Mouse (Mus musculus) adrenal gland, postnatal 25 days (tissue): ENCODE results near the gene Dgat2l6. TPM values are rescaled to one million over a fixed set of nuclear protein-coding genes. Genes with fewer than 3 reads are reported as not detected.
A peak's percentile ranks its signal among the peaks of the same experiment; 100 is the strongest.

Experiments
- DNase-seq: peaks from one replicate; pipeline ENCODE4 v3.0.0; 2021; ENCODE audit warnings: mixed read lengths
- long read RNA-seq: library from polyadenylated mRNA; stranded (forward); transcript quantifications from one replicate; pipeline ENCODE4 v2.0.0, GENCODE M21; 2021
- total RNA-seq: library from RNA; stranded (reverse); gene quantifications from 2 replicates; pipeline ENCODE4 v1.2.3, GENCODE M21; 2021

Dgat2l6 gene
- not detected in 2 replicates for total RNA-seq
- long read RNA-seq, result 0 reads

DNA sequence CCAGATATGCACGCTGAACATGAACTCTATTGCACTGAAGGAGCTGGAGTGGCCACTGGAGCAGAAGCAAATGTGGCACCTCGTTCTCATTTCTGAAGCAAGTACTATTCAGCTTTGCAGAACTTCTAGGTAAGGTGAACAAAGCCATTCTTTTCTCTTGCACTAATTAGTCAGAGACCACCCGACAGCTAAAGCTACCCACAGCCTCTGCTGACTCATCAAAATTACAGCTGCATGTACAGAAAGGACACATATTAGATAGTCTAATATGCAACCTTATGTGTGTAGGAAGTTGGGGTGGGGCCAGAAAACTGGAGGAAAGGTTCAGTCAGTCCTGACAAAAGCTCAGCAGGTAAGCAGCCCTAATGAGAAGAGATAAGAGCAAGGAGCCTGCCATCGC, at the start of gene Dgat2l6:
Gene Dgat2l6 (plus strand): TSS at position 368 of the 400 bp plus-strand sequence.
- no peak for DNase-seq

GRCm38 (mm10) chrX:100475569-100476223, 48.9 kb upstream of the Dgat2l6 start:
- DNase-seq, result no peak

GRCm38 (mm10) chrX:100480317-100480716, 44.3 kb upstream of the Dgat2l6 start:
- peak; percentile 60 for DNase-seq

GRCm38 (mm10) chrX:100493500-100494067, 31.1 kb upstream of the Dgat2l6 start:
- no peak for DNase-seq

- DNase-seq, result peak; percentile 67
Observed at GRCm38 (mm10) chrX:100494068-100494978, 30.3 kb upstream of the Dgat2l6 start, which contains the start of gene Igbp1. Igbp1 (plus strand) TSS chrX:100494291.

DNA sequence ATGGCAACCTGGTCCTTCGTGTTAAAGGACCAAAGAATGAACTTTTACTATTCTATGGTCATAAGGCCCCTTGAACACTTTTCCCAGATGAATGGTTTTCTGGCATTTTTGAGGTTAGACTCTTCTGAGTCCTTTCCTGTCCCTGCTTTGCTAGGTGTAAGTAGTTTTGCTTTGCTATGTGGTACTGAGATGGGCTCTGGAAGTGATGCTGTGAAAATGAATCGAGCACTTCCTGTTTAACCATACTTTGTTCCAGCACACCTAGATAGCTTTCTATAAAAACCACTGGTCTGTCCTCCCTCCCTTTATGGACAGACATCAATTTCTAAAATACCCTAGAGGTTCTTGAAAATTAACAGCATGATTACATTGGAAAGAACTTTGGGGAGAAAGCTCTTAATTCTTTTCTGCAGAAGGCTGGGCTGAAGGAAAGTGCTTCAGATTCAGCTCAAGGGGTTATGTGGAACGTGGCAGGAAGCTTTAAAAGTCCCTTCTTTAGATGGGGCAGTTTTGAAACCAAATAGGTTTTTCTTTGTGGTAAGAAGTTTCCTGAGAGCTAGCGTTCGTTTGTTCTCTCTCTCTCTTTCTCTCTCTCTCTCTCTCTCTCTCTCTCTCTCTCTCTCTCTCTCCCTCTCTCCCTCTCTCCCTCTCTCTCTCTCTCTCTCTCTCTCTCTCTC, 20.3 kb upstream of the Dgat2l6 start:
- DNase-seq, result no peak

DNA sequence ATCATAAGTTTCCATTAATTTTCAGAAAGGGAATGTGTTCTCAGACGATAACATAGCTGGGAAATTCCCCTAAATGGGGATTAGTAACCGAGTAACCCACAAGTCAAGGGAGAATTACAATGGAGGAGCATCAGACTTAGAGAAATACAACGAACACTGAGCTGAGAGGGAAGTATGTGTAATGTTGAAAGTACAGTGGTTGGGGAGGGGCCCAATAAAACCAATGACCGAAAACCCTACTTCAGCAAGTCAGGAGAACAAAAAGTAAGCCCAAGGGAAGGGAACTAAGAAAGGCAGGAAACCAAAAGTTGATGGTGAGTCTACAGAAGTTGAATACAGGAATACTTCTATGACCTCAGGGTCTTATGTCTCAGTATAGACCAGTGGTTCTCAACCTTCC, 16.5 kb upstream of the Dgat2l6 start:
- DNase-seq, result no peak

- DNase-seq, result no peak
Observed at GRCm38 (mm10) chrX:100509921-100510320, 14.7 kb upstream of the Dgat2l6 start.

GRCm38 (mm10) chrX:100516683-100517082, 8.0 kb upstream of the Dgat2l6 start:
- no peak for DNase-seq

DNA sequence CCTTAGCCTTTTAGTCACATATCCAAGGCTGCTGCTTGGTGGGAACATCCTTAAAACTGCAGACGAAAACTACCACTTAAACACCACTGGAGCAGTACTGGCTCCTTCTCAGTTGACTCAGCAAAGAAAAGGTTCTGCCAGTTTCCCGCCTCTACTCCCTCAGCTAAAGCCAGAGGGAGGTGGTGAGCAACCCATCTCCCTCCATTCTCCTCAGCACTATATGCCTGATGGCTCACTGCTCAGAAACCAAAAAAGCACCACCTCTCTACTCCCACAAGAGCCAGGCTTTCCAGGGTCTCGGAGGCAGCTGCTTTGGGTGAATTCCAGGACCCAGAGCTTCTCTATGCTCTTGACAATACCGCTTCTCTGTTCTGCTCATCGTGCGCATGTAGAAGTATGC, 7.0 kb upstream of the Dgat2l6 start:
- DNase-seq, result no peak

DNA sequence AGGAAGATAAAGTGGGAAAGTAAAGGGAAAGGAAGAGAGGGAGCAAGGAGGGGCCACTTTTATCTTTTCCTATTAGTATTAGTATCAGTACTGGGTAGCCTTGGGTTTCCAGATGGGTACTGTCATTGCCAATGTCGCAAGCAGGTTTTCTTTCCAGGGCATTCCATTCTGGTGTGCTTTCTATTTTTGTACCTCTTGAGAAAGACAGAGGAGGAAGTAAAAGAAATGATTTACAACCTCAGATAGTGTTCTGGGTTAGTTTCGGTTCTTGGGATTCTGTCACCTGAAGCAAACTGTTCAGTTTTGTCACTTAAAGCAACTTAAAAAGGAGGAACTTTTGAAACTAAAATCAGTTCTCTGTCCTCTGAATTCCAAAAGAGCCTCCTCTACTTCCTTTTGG, 6.1 kb upstream of the Dgat2l6 start:
- DNase-seq, result no peak

DNA sequence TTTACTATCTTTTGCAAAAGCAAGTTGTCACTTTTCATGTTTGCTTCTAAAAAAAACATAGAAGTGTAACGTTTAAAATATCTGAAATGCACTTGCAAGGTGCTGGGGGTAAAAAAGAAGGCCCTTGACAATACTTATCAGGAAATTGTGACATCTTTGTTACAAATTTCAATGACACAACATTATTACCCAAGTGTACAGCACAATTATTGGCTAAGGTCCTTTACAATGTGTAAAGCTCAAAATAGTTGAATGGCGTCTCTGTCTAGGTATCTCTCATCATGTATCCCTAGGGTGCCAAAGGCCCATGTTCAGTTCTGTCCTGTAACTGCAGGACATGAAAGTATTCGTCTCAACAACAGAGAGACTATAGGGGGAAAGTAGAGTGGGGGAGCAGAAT, 31.4 kb downstream of the Dgat2l6 start:
- DNase-seq, result no peak

GRCm38 (mm10) chrX:100565696-100566095, 41.1 kb downstream of the Dgat2l6 start:
- DNase-seq, result no peak

- no peak for DNase-seq
Observed at GRCm38 (mm10) chrX:100571951-100572350, 47.3 kb downstream of the Dgat2l6 start, which contains the start of gene Awat1. Awat1 (plus strand) TSS chrX:100572251.

DNA sequence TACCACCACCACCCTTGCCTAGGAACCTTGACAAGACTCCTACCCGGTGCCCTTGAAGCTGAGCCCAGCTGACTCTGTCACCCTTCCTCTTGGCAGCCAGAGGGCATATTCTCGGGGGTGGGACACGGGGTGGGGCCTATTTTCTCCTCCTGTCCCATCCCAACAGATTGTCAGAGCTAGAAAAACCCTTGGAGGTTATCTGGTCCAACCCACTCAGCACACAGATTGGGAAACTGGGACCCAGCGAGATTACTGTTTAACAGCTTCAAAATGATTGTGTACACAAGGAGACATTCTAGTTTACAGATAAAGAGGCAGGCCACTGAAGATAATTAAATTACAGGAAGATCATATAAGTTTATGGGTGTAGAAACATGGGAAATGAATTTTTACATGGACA, 70.2 kb downstream of the Dgat2l6 start, which contains the start of gene P2ry4:
Gene P2ry4 (minus strand): TSS at position 79 of the 400 bp plus-strand sequence.
- DNase-seq, result no peak

Other genes starting within 250 kb of the Dgat2l6 start
- not detected in 2 replicates for gene Otud6a, start 95.8 kb upstream of the Dgat2l6 start, total RNA-seq
- 0.88 and 0.95 TPM in 2 replicates for gene Awat2, start 82.1 kb upstream of the Dgat2l6 start, total RNA-seq
- gene Igbp1, start 30.5 kb upstream of the Dgat2l6 start, total RNA-seq, result 60.6 and 65.5 TPM in 2 replicates
- not detected in 2 replicates for gene Awat1, start 47.4 kb downstream of the Dgat2l6 start, total RNA-seq
- 0.19 TPM in 1 of 2 replicates, not detected in the other for gene P2ry4, start 70.0 kb downstream of the Dgat2l6 start, total RNA-seq
- gene Arr3, start 80.7 kb downstream of the Dgat2l6 start, total RNA-seq, result not detected in 2 replicates
- 3.1 and 3.3 TPM in 2 replicates for gene Kif4, start 100.9 kb downstream of the Dgat2l6 start, total RNA-seq
- 46.5 and 47.7 TPM in 2 replicates for gene Pdzd11, start 101.7 kb downstream of the Dgat2l6 start, total RNA-seq
- gene Gdpd2, start 205.0 kb downstream of the Dgat2l6 start, total RNA-seq, result 0.58 TPM in 1 of 2 replicates, not detected in the other
- gene Dlg3, start 242.9 kb downstream of the Dgat2l6 start, total RNA-seq, result 28.6 and 34.8 TPM in 2 replicates